Mouse (Mus musculus) limb, embryonic 14.5 days (tissue): Measurements from ENCODE around the gene Etd. TPM values are rescaled to one million over a fixed set of nuclear protein-coding genes. Genes with fewer than 3 reads are reported as not detected.
"Not testable (repeated sequence)": the region's sequence is repeated elsewhere in the genome, so short reads cannot be mapped to it uniquely, and the experiment has no call there.

ENCODE experiments used
- ATAC-seq: fragments of 200-750 bp; cut with Nextera tagmentation; 2 replicates; pipeline ENCODE4 v1.8.0; 2017; ENCODE audit warnings: low read depth, moderate number of reproducible peaks, moderate TSS enrichment; ENCODE audit not compliant: low FRiP score
- DNase-seq: peaks from one replicate; pipeline ENCODE4 v3.0.0-alpha.2; 2015; ENCODE audit warnings: low spot score
- H3K27ac ChIP-seq: fragments of 300-500 bp; sonication (generic); replicated peaks from 2 replicates; pipeline ENCODE4 v1.5.1; 2014; ENCODE audit warnings: low read depth, mild to moderate bottlenecking, low read length, moderate library complexity, mixed read lengths
- H3K27me3 ChIP-seq: fragments of 300-500 bp; sonication (generic); 2 replicates; pipeline ENCODE4 v1.6.1; 2014; ENCODE audit warnings: low read length, mixed read lengths; ENCODE audit not compliant: control insufficient read depth, insufficient read depth
- H3K36me3 ChIP-seq: fragments of 300-500 bp; sonication (generic); 2 replicates; pipeline ENCODE4 v1.6.1; 2014; ENCODE audit warnings: mild to moderate bottlenecking, low read length, moderate library complexity, mixed read lengths; ENCODE audit not compliant: control insufficient read depth, insufficient read depth
- H3K4me1 ChIP-seq: fragments of 300-500 bp; sonication (generic); 2 replicates; pipeline ENCODE4 v1.6.1; 2014; ENCODE audit warnings: antibody characterized with exemption, low read length, mixed read lengths; ENCODE audit not compliant: control insufficient read depth, insufficient read depth
- H3K4me2 ChIP-seq: fragments of 300-500 bp; sonication (generic); replicated peaks from 2 replicates; pipeline ENCODE4 v1.6.1; 2014; ENCODE audit warnings: low read depth, mild to moderate bottlenecking, low read length, moderate library complexity; ENCODE audit not compliant: severe bottlenecking
- H3K4me3 ChIP-seq: fragments of 300-500 bp; sonication (generic); replicated peaks from 2 replicates; pipeline ENCODE4 v1.5.1; 2014; ENCODE audit warnings: low read length
- H3K9ac ChIP-seq: fragments of 300-500 bp; sonication (generic); 2 replicates; pipeline ENCODE4 v1.6.1; 2014; ENCODE audit warnings: mild to moderate bottlenecking, low read depth, low read length, moderate library complexity; ENCODE audit not compliant: severe bottlenecking
- H3K9me3 ChIP-seq: fragments of 300-500 bp; sonication (generic); 2 replicates; pipeline ENCODE4 v1.6.1; 2016; ENCODE audit warnings: low read length; ENCODE audit not compliant: control insufficient read depth
- POLR2A ChIP-seq: fragments of 200-500 bp; IDR thresholded peaks from 2 replicates; pipeline ENCODE4 v1.8.0; 2012; ENCODE audit warnings: inconsistent platforms, mild to moderate bottlenecking, moderate library complexity, borderline replicate concordance; ENCODE audit not compliant: insufficient read depth, insufficient read length; ENCODE audit errors: extremely low read depth
- WGBS: fragments of 180-500 bp; shearing (Covaris S2); extraction: QIAGEN DNeasy Blood & Tissue Kit; methylation state at CpG from one replicate; pipeline ENCODE4 v1.1.7; 2014; 5-methylcytosine and 5-hydroxymethylcytosine counted together
- polyA plus RNA-seq, 2 experiments: library from polyadenylated mRNA; depleted of rRNA in 1 of 2; stranded (reverse) in 1 of 2; unstranded in 1 of 2; fragments of >200 nt; fragmentation: Nextera tagmentation in 1 of 2; extraction: Ambion mirVana in 1 of 2; gene quantifications; 2 replicates each; pipeline versions ENCODE4 v1.2.1 to v1.2.3; 2012 to 2014

The Etd gene
- not detected in 2 replicates for polyA plus RNA-seq (2012; rRNA removed)
- polyA plus RNA-seq (2014; fragmentation: Nextera tagmentation; extraction: Ambion mirVana), result not detected in 2 replicates

- no peak within 1 kb of the TSS for H3K4me3 ChIP-seq
- no peaks in the 10 kb centered on the region for H3K4me1 ChIP-seq
- 96% methylated on average over 3 of the region's 3 CpGs for WGBS
- H3K4me2 ChIP-seq, result no peak within 1 kb of the TSS
- H3K27ac ChIP-seq, result no peak within 1 kb of the TSS
- H3K36me3 ChIP-seq, result no peaks in the 10 kb centered on the region
- no peak for DNase-seq
- H3K9ac ChIP-seq, result no peak within 1 kb of the TSS
- H3K27me3 ChIP-seq, result no peaks in the 10 kb centered on the region
- H3K9me3 ChIP-seq, result no peaks in the 10 kb centered on the region
- ATAC-seq, result no peak
- no peak for TF ChIP-seq POLR2A
Measured at GRCm38 (mm10) chrX:53434618-53435017, at the start of gene Etd. Etd (plus strand) TSS chrX:53434918.

- no peak overlapping the region for H3K27ac ChIP-seq
- no peaks in the 10 kb centered on the region for H3K9me3 ChIP-seq
- H3K4me3 ChIP-seq, result no peak overlapping the region
- ATAC-seq (no peak), DNase-seq (no peak)
- H3K27me3 ChIP-seq, result no peaks in the 10 kb centered on the region
- no peaks in the 10 kb centered on the region for H3K36me3 ChIP-seq
- no peak overlapping the region for H3K4me2 ChIP-seq
- H3K9ac ChIP-seq, result no peak overlapping the region
- no peaks in the 10 kb centered on the region for H3K4me1 ChIP-seq
- WGBS, result 72% methylated on average over 3 of the region's 3 CpGs
- no peak for TF ChIP-seq POLR2A
Measured at GRCm38 (mm10) chrX:53386362-53386761, 48.4 kb upstream of the Etd start.

GRCm38 (mm10) chrX:53432888-53433287, 1.8 kb upstream of the Etd start:
- no peak overlapping the region for H3K4me2 ChIP-seq
- no peak overlapping the region for H3K27ac ChIP-seq
- WGBS, result 68% methylated on average over 1 of the region's 1 CpGs
- DNase-seq, result peak; percentile 21
- H3K27me3 ChIP-seq, result no peaks in the 10 kb centered on the region
- no peak for ATAC-seq
- no peaks in the 10 kb centered on the region for H3K9me3 ChIP-seq
- H3K9ac ChIP-seq, result no peak overlapping the region
- no peaks in the 10 kb centered on the region for H3K4me1 ChIP-seq
- H3K4me3 ChIP-seq, result no peak overlapping the region
- no peaks in the 10 kb centered on the region for H3K36me3 ChIP-seq
- TF ChIP-seq POLR2A, result no peak

- H3K4me3 ChIP-seq, result no peak overlapping the region
- no peak overlapping the region for H3K4me2 ChIP-seq
- no peak overlapping the region for H3K27ac ChIP-seq
- H3K36me3 ChIP-seq, result no peaks in the 10 kb centered on the region
- 40% methylated on average over 3 of the region's 3 CpGs for WGBS
- no peak for DNase-seq
- H3K9me3 ChIP-seq, result no peaks in the 10 kb centered on the region
- no peak for TF ChIP-seq POLR2A
- H3K4me1 ChIP-seq, result no peaks in the 10 kb centered on the region
- H3K27me3 ChIP-seq, result no peaks in the 10 kb centered on the region
- no peak for ATAC-seq
- H3K9ac ChIP-seq, result no peak overlapping the region
Measured at GRCm38 (mm10) chrX:53459573-53459972, 24.9 kb downstream of the Etd start.

- not testable (repeated sequence) for H3K4me1 ChIP-seq, H3K9ac ChIP-seq, H3K27ac ChIP-seq, H3K9me3 ChIP-seq, H3K4me3 ChIP-seq, H3K4me2 ChIP-seq, H3K27me3 ChIP-seq, ATAC-seq, DNase-seq, H3K36me3 ChIP-seq
Measured at GRCm38 (mm10) chrX:53464194-53464593, 29.5 kb downstream of the Etd start.

Other genes with a start within 250 kb of the Etd start
- gene Plac1, start 194.8 kb upstream of the Etd start, polyA plus RNA-seq (2012; rRNA removed), result 12.6 and 18.4 TPM in 2 replicates
- 12.5 and 14.0 TPM in 2 replicates for gene Plac1, start 194.8 kb upstream of the Etd start, polyA plus RNA-seq (2014; fragmentation: Nextera tagmentation; extraction: Ambion mirVana)
- gene Fam122b, start 165.1 kb upstream of the Etd start, polyA plus RNA-seq (2012; rRNA removed), result 19.3 and 19.9 TPM in 2 replicates
- gene Fam122b, start 165.1 kb upstream of the Etd start, polyA plus RNA-seq (2014; fragmentation: Nextera tagmentation; extraction: Ambion mirVana), result 15.3 and 15.9 TPM in 2 replicates
- not detected in 2 replicates for gene Fam122c, start 161.5 kb upstream of the Etd start, polyA plus RNA-seq (2012; rRNA removed)
- not detected in 2 replicates for gene Fam122c, start 161.5 kb upstream of the Etd start, polyA plus RNA-seq (2014; fragmentation: Nextera tagmentation; extraction: Ambion mirVana)
- 15.4 and 19.2 TPM in 2 replicates for gene Mospd1, start 64.4 kb upstream of the Etd start, polyA plus RNA-seq (2012; rRNA removed)
- 54.7 and 56.4 TPM in 2 replicates for gene Mospd1, start 64.4 kb upstream of the Etd start, polyA plus RNA-seq (2014; fragmentation: Nextera tagmentation; extraction: Ambion mirVana)
- 53.2 and 54.6 TPM in 2 replicates for gene Rtl8c, start 173.1 kb downstream of the Etd start, polyA plus RNA-seq (2012; rRNA removed)
- 60.1 and 60.7 TPM in 2 replicates for gene Rtl8c, start 173.1 kb downstream of the Etd start, polyA plus RNA-seq (2014; fragmentation: Nextera tagmentation; extraction: Ambion mirVana)
- gene Gm14597, start 174.1 kb downstream of the Etd start, polyA plus RNA-seq (2012; rRNA removed), result not detected in 2 replicates
- gene Gm14597, start 174.1 kb downstream of the Etd start, polyA plus RNA-seq (2014; fragmentation: Nextera tagmentation; extraction: Ambion mirVana), result not detected in 2 replicates
- gene Rtl8a, start 208.8 kb downstream of the Etd start, polyA plus RNA-seq (2012; rRNA removed), result 99.8 and 135 TPM in 2 replicates
- 71.3 and 71.4 TPM in 2 replicates for gene Rtl8a, start 208.8 kb downstream of the Etd start, polyA plus RNA-seq (2014; fragmentation: Nextera tagmentation; extraction: Ambion mirVana)
- 117 and 144 TPM in 2 replicates for gene Rtl8b, start 235.5 kb downstream of the Etd start, polyA plus RNA-seq (2012; rRNA removed)
- gene Rtl8b, start 235.5 kb downstream of the Etd start, polyA plus RNA-seq (2014; fragmentation: Nextera tagmentation; extraction: Ambion mirVana), result 66.0 and 69.5 TPM in 2 replicates